Mouse (Mus musculus) embryonic facial prominence, embryonic 11.5 days (tissue): ENCODE measurements around the gene Rap1gds1. TPM values are rescaled to one million over a fixed set of nuclear protein-coding genes. Genes with fewer than 3 reads are reported as not detected.

ENCODE experiments used
- ATAC-seq: fragments of 200-750 bp; cut with Nextera tagmentation; replicated peaks from 2 replicates; pipeline ENCODE4 v1.8.0; 2017; ENCODE audit warnings: low read depth; ENCODE audit not compliant: insufficient number of reproducible peaks, low FRiP score, low TSS enrichment
- DNase-seq: peaks from one replicate; pipeline ENCODE4 v3.0.0-alpha.2; 2015; ENCODE audit warnings: low spot score
- H3K27ac ChIP-seq: fragments of 300-500 bp; sonication (generic); replicated peaks from 2 replicates; pipeline ENCODE4 v1.5.1; 2014; ENCODE audit warnings: mild to moderate bottlenecking, low read depth, low read length, control low read depth
- H3K27me3 ChIP-seq: fragments of 300-500 bp; sonication (generic); 2 replicates; pipeline ENCODE4 v1.6.1; 2014; ENCODE audit warnings: mild to moderate bottlenecking, low read length, moderate library complexity, mixed read lengths; ENCODE audit not compliant: control insufficient read depth, insufficient read depth
- H3K36me3 ChIP-seq: fragments of 300-500 bp; sonication (generic); replicated peaks from 2 replicates; pipeline ENCODE4 v1.6.1; 2014; ENCODE audit warnings: low read depth, mild to moderate bottlenecking, low read length, moderate library complexity, mixed read lengths; ENCODE audit not compliant: control insufficient read depth, insufficient read depth
- H3K4me1 ChIP-seq: fragments of 300-500 bp; sonication (generic); 2 replicates; pipeline ENCODE4 v1.6.1; 2014; ENCODE audit warnings: low read length, mixed read lengths; ENCODE audit not compliant: control insufficient read depth, insufficient read depth
- H3K4me2 ChIP-seq: fragments of 300-500 bp; sonication (generic); 2 replicates; pipeline ENCODE4 v1.6.1; 2014; ENCODE audit warnings: low read depth, mild to moderate bottlenecking, control low read depth, low read length, moderate library complexity
- H3K4me3 ChIP-seq: fragments of 300-500 bp; sonication (generic); 2 replicates; pipeline ENCODE4 v1.5.1; 2014; ENCODE audit warnings: low read depth, low read length, control low read depth
- H3K9ac ChIP-seq: fragments of 300-500 bp; sonication (generic); replicated peaks from 2 replicates; pipeline ENCODE4 v1.6.1; 2014; ENCODE audit warnings: mild to moderate bottlenecking, control low read depth, low read length
- H3K9me3 ChIP-seq: fragments of 300-500 bp; sonication (generic); replicated peaks from 2 replicates; pipeline ENCODE4 v1.6.1; 2016; ENCODE audit warnings: mild to moderate bottlenecking, low read length, inconsistent platforms, mixed read lengths; ENCODE audit not compliant: control insufficient read depth
- WGBS: fragments of 180-500 bp; shearing (Covaris S2); extraction: QIAGEN DNeasy Blood & Tissue Kit; methylation state at CpG from one replicate; pipeline ENCODE4 v1.1.7; 2014; 5-methylcytosine and 5-hydroxymethylcytosine counted together
- polyA plus RNA-seq: library from polyadenylated mRNA; unstranded; fragments of >200 nt; fragmentation: Nextera tagmentation; extraction: Ambion mirVana; gene quantifications from 2 replicates; pipeline ENCODE4 v1.2.1, GENCODE M21; 2014

Rap1gds1 gene
- polyA plus RNA-seq, 1 experiment from 2014 or later: 58.2 TPM

DNA sequence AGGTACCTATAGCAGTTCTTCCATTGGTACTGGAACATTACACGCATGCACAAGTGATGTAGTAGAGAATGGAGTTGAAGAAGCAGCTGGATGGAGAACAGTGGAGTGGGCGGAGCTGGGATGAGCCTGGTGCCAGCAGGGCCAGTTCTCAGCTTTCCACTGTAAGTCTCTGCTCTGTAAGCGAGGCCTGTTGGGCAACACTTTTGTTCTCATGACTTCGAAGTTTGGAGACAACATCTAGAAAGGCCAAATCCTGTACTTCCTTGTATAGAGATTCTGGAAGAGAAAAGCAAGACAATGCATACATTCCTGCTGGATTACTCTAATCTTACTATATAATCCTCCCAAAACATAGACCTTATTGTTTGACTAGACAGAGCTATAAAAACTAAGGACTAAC, 147.6 kb downstream of the Rap1gds1 start:
- H3K4me2 ChIP-seq: no peak overlapping the region
- ATAC-seq (no peak), DNase-seq (no peak)
- H3K4me1 ChIP-seq: no peaks in the 10 kb centered on the region
- no peaks in the 10 kb centered on the region for H3K36me3 ChIP-seq
- no peak overlapping the region for H3K27ac ChIP-seq
- no peaks in the 10 kb centered on the region for H3K27me3 ChIP-seq
- no peak overlapping the region for H3K9ac ChIP-seq
- WGBS: 92% methylated on average over 4 of the region's 4 CpGs
- H3K4me3 ChIP-seq: no peak overlapping the region
- H3K9me3 ChIP-seq: no peaks in the 10 kb centered on the region

DNA sequence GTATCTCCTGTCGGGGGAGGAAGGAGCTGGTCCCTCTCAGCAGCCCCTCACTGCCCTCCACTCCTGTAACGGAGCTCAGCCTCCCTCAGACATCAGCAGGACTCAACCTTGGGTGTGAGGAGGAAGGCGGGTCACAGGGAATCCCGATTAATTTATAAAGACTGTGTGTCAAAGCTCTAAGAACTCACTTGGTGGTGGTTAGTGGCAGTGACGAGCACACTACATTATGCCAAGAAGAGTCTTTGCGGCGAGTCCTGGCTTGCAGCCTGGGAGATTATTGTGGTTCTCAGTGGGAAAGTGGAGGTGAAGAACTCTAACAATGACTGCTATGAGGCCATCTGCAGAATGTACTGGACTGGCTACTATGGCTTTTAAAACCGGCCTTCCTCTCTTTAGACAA, 148.8 kb downstream of the Rap1gds1 start:
- no peak for ATAC-seq
- H3K9me3 ChIP-seq: no peaks in the 10 kb centered on the region
- no peak overlapping the region for H3K27ac ChIP-seq
- H3K4me1 ChIP-seq: no peaks in the 10 kb centered on the region
- H3K4me3 ChIP-seq: no peak overlapping the region
- WGBS: 88% methylated on average over 8 of the region's 8 CpGs
- H3K9ac ChIP-seq: no peak overlapping the region
- H3K27me3 ChIP-seq: no peaks in the 10 kb centered on the region
- no peaks in the 10 kb centered on the region for H3K36me3 ChIP-seq
- DNase-seq: no peak
- no peak overlapping the region for H3K4me2 ChIP-seq

DNA sequence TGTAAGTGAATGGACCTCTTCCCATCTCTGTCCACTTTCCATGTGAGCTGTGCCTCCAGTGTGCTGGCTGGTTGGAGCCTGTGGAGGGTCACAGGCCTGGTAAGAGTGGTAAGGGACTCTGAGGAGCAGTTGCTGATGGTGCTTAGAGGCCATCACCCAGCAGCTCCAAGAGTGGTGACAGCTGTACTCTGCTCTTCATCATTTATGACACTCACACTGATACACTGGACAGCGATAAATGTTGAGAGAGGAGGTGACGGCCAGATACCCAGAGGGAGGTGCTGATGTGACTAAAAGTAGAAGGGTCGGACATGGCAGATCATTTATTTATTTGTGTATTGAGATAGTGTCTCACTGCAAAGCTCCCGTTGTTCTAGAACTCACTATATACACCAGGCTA, 156.8 kb downstream of the Rap1gds1 start:
- H3K9ac ChIP-seq: no peak overlapping the region
- no peaks in the 10 kb centered on the region for H3K36me3 ChIP-seq
- 86% methylated on average over 4 of the region's 4 CpGs for WGBS
- H3K27ac ChIP-seq: no peak overlapping the region
- no peak for ATAC-seq
- H3K4me3 ChIP-seq: no peak overlapping the region
- H3K4me1 ChIP-seq: no peaks in the 10 kb centered on the region
- H3K27me3 ChIP-seq: no peaks in the 10 kb centered on the region
- no peak overlapping the region for H3K4me2 ChIP-seq
- H3K9me3 ChIP-seq: no peaks in the 10 kb centered on the region
- no peak for DNase-seq

DNA sequence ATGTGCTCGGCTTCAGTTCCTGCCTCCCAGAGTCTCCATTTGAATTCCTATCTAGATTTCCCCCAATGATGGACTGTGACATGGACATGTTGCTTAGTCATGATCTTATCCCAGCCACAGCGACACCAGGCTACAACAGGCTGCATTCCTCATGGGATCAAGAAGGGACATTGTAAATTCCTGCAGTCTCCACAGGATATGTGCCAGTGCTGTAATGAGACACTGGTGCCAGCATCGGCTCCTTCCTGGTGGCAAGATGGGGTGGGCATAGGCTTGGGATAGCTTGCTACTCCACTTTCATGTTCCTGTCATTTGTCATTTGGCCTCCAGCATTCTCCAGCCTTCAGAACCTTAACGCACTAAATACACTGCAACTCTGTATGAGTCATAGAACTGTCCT, 158.0 kb downstream of the Rap1gds1 start:
- no peak overlapping the region for H3K4me3 ChIP-seq
- no peaks in the 10 kb centered on the region for H3K9me3 ChIP-seq
- no peak overlapping the region for H3K4me2 ChIP-seq
- no peaks in the 10 kb centered on the region for H3K36me3 ChIP-seq
- no peak for DNase-seq
- no peak overlapping the region for H3K27ac ChIP-seq
- H3K9ac ChIP-seq: no peak overlapping the region
- WGBS: 83% methylated on average over 4 of the region's 4 CpGs
- no peaks in the 10 kb centered on the region for H3K27me3 ChIP-seq
- ATAC-seq: no peak
- no peaks in the 10 kb centered on the region for H3K4me1 ChIP-seq

DNA sequence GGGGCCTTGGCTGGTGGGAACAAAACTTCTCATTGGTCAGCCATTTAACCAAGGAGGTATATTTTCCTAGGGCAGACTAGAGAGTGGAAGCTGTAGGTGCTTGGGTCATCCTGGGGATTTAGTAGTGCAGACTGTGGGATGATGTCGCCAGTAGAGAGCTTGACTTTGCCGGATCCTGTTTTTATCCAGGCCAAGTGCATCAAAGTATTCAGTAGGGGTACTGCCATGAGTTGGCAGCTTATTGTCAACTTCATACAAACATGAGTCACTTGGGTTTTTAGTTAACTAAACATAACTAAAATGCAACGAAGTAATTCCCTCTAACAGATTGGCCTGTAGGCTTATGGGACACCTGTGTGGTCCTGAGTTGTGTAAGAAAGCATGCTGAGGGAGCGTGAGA, 158.4 kb downstream of the Rap1gds1 start:
- no peak for DNase-seq
- WGBS: 92% methylated on average over 4 of the region's 4 CpGs

DNA sequence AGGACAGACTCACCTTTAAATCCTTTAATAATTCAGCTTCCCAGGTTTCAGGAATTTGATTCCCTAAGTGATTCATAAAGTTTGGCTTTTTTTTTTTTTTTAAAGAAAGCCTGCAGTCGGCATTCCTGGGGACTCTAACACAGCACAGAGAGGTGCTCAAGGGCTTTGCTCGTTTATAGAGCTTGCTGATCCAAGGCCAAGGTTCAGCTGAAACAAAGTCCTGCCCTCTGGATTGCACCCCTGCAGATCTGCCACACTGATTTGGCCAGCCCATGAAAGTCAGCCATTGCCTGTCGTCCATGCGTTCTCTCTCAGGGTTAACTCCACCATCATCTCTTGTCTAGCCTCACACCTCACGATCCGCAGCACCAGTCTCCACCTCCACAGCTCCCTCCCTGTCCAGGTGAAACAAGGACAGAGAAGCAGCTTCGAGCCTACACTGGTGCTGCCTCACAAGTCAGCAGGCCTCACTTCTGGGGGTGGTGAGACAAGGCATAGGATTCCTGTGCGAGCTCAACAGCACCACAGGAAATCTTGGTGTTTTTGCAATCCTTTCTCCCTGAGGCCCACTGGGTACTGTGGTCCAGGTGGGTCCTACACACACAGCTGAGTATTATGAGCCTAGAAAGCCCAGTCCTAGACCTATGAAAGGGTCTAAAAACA, 160.2 kb downstream of the Rap1gds1 start:
- ATAC-seq: no peak
- 59% methylated on average over 8 of the region's 8 CpGs for WGBS
- Histone ChIP-seq H3K27ac (no peak overlapping the region), H3K36me3 (no peaks in the 10 kb centered on the region), H3K4me2 (no peak overlapping the region), H3K27me3 (no peaks in the 10 kb centered on the region), H3K4me1 (no peaks in the 10 kb centered on the region), H3K4me3 (no peak overlapping the region), H3K9me3 (no peaks in the 10 kb centered on the region), H3K9ac (no peak overlapping the region)
- no peak for DNase-seq

More for the DNA sequence above, 158.4 kb downstream of the Rap1gds1 start:
- Histone ChIP-seq H3K27me3 (no peaks in the 10 kb centered on the region), H3K9me3 (no peaks in the 10 kb centered on the region), H3K4me3 (no peak overlapping the region), H3K4me2 (no peak overlapping the region), H3K9ac (no peak overlapping the region), H3K36me3 (no peaks in the 10 kb centered on the region), H3K27ac (no peak overlapping the region), H3K4me1 (no peaks in the 10 kb centered on the region)
- ATAC-seq: no peak

DNA sequence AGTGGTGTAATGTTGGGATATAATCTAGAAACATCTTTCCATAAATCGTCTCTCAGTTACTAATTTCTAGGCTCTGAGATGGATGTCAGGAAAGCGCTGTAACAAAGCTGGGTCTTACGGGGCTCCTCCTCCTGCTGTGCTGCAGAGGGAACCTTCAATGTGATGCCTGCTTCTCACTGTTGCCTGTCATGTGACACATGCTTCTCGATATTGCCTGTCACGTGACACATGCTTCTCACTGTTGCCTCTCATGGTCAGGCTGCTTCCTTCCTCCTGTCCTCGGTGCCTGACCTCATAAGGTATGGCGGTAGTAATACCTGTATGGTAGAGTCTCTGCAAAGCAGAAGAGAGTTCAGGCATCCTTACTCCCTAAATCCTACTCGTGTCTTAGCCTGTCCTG, 162.5 kb downstream of the Rap1gds1 start:
- no peak overlapping the region for H3K4me3 ChIP-seq
- no peak overlapping the region for H3K4me2 ChIP-seq
- no peaks in the 10 kb centered on the region for H3K27me3 ChIP-seq
- H3K36me3 ChIP-seq: no peaks in the 10 kb centered on the region
- DNase-seq: no peak
- no peaks in the 10 kb centered on the region for H3K9me3 ChIP-seq
- no peak overlapping the region for H3K9ac ChIP-seq
- WGBS: 83% methylated on average over 8 of the region's 8 CpGs
- no peak for ATAC-seq
- no peak overlapping the region for H3K27ac ChIP-seq
- no peaks in the 10 kb centered on the region for H3K4me1 ChIP-seq

DNA sequence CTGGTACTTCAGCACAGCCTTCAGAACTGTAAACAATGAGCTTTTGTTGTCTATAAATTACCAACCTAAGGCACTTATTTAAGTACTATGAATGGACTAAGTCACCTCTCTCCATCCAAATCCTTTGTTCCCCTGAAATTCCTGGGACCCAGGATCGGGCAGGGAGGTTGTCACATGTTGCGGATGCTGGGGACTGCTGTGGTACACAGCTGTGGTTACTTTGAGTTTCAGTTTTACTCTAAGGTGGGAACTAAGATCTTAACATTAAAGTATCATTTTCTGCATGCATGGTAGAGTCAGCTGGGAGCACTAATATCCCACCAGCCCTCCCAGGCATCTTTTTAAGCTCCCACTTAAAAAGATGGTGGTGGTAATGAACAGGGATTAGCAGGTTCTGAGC, 165.7 kb downstream of the Rap1gds1 start:
- no peak overlapping the region for H3K27ac ChIP-seq
- ATAC-seq: no peak
- no peaks in the 10 kb centered on the region; the same call in 1 of the 2 replicates for H3K4me1 ChIP-seq
- H3K36me3 ChIP-seq: no peaks in the 10 kb centered on the region
- H3K4me3 ChIP-seq: no peak overlapping the region
- no peaks in the 10 kb centered on the region for H3K27me3 ChIP-seq
- H3K9me3 ChIP-seq: no peaks in the 10 kb centered on the region
- no peak overlapping the region for H3K4me2 ChIP-seq
- 84% methylated on average over 2 of the region's 2 CpGs for WGBS
- no peak overlapping the region for H3K9ac ChIP-seq
- no peak for DNase-seq
